Mouse (Mus musculus): ENCODE results near the gene Mlxipl.

The Mlxipl gene

GRCm38 (mm10) chr5:135079578-135079977 lies 10.1 kb upstream of the Mlxipl start:
- DNase-seq (ENCODE audit: low spot score) = no peak

GRCm38 (mm10) chr5:135080539-135080938 lies 9.2 kb upstream of the Mlxipl start:
- DNase-seq (ENCODE audit: low spot score) = no peak

- peak; percentile 24 for DNase-seq (ENCODE audit: low spot score)
Measured at GRCm38 (mm10) chr5:135086871-135087270, 2.8 kb upstream of the Mlxipl start.

- DNase-seq (ENCODE audit: low spot score) = no peak
Measured at GRCm38 (mm10) chr5:135100981-135101380, 11.3 kb downstream of the Mlxipl start.

- peak; percentile 44 for DNase-seq (ENCODE audit: low spot score)
Measured at GRCm38 (mm10) chr5:135103999-135104660, 14.4 kb downstream of the Mlxipl start.

GRCm38 (mm10) chr5:135106758-135107256 lies 17.1 kb downstream of the Mlxipl start:
- DNase-seq (ENCODE audit: low spot score) = peak; percentile 97

GRCm38 (mm10) chr5:135107521-135108501 lies 18.1 kb downstream of the Mlxipl start:
- peak; percentile 74 for DNase-seq (ENCODE audit: low spot score)

- no peak for DNase-seq (ENCODE audit: low spot score)
Measured at GRCm38 (mm10) chr5:135109017-135109416, 19.3 kb downstream of the Mlxipl start.

GRCm38 (mm10) chr5:135109426-135109825 lies 19.7 kb downstream of the Mlxipl start:
- DNase-seq (ENCODE audit: low spot score) = no peak

- no peak for DNase-seq (ENCODE audit: low spot score)
Measured at GRCm38 (mm10) chr5:135109976-135110375, 20.3 kb downstream of the Mlxipl start.

GRCm38 (mm10) chr5:135113782-135114181 lies 24.1 kb downstream of the Mlxipl start:
- no peak for DNase-seq (ENCODE audit: low spot score)

- DNase-seq (ENCODE audit: low spot score) = no peak
Measured at GRCm38 (mm10) chr5:135115241-135115640, 25.6 kb downstream of the Mlxipl start.

- DNase-seq (ENCODE audit: low spot score) = peak; percentile 80
Measured at GRCm38 (mm10) chr5:135118589-135119081, 28.9 kb downstream of the Mlxipl start.

GRCm38 (mm10) chr5:135120753-135121152 lies 31.1 kb downstream of the Mlxipl start:
- DNase-seq (ENCODE audit: low spot score) = no peak

- no peak for DNase-seq (ENCODE audit: low spot score)
Measured at GRCm38 (mm10) chr5:135126121-135126520, 36.4 kb downstream of the Mlxipl start.

- DNase-seq (ENCODE audit: low spot score) = no peak
Measured at GRCm38 (mm10) chr5:135127669-135128068, 38.0 kb downstream of the Mlxipl start.

- no peak for DNase-seq (ENCODE audit: low spot score)
Measured at GRCm38 (mm10) chr5:135129747-135130146, 40.1 kb downstream of the Mlxipl start.

- DNase-seq (ENCODE audit: low spot score) = peak; percentile 42
Measured at GRCm38 (mm10) chr5:135133736-135134405, 44.2 kb downstream of the Mlxipl start.

- peak; percentile 73 for DNase-seq (ENCODE audit: low spot score)
Measured at GRCm38 (mm10) chr5:135134534-135134933, 44.8 kb downstream of the Mlxipl start.

- no peak for DNase-seq (ENCODE audit: low spot score)
Measured at GRCm38 (mm10) chr5:135139881-135140280, 50.2 kb downstream of the Mlxipl start.

GRCm38 (mm10) chr5:135144469-135144868 lies 54.8 kb downstream of the Mlxipl start:
- DNase-seq (ENCODE audit: low spot score) = no peak

GRCm38 (mm10) chr5:135145532-135145931 lies 55.8 kb downstream of the Mlxipl start:
- no peak for DNase-seq (ENCODE audit: low spot score)

All from embryo, embryonic 10.5 days (tissue).